8 mouse cellular contexts compared by ENCODE assay signal in genomic region chr11:32588090-32588891, GRCm38 (mm10). TPM values are rescaled to one million over a fixed set of nuclear protein-coding genes. Genes with fewer than 3 reads are reported as not detected.
DNase-seq lines count a peak whose midpoint lies in the region; ATAC-seq and TF ChIP-seq lines count a peak whose summit lies in the region.

No protein-coding gene starts in this region.

- H3K9me3 ChIP-seq in liver, embryonic 11.5 days (ENCODE audit: control insufficient read depth, low read length): no peaks in the 10 kb centered on the region
- no peaks in the 10 kb centered on the region for H3K9me3 ChIP-seq in neural tube, embryonic 12.5 days

- H3K36me3 ChIP-seq in kidney, adult 2 months (ENCODE audit: control insufficient read depth, insufficient read depth, low read length): no peaks in the 10 kb centered on the region
- no peaks in the 10 kb centered on the region for H3K36me3 ChIP-seq in liver, embryonic 11.5 days (ENCODE audit: control insufficient read depth, insufficient read depth, low read length)
- H3K36me3 ChIP-seq in neural tube, embryonic 12.5 days: no peaks in the 10 kb centered on the region

- peak; percentile 83 to 86 for DNase-seq in B cell, adult 2 months
- peak; percentile 58 for DNase-seq in adipocyte (ENCODE audit: low spot score)
- peak; percentile 87 for DNase-seq in embryo, embryonic 10.5 days (ENCODE audit: low spot score)
- DNase-seq in gastrocnemius, postnatal 4 days (ENCODE audit: low spot score in 2 of 2): peak; percentile 60 to 73
- peak; percentile 64 for DNase-seq in kidney, adult 2 months
- DNase-seq in liver, embryonic 11.5 days (ENCODE audit: low spot score): peak; percentile 71
- DNase-seq in testis, postnatal 14 days (ENCODE audit: low spot score): peak; percentile 61

- no peak overlapping the region for H3K9ac ChIP-seq in liver, embryonic 11.5 days (ENCODE audit: low read depth, low read length)
- peak overlapping the region; percentile 42; the same call in 1 of the 2 replicates for H3K9ac ChIP-seq in neural tube, embryonic 12.5 days

- no peak for TF ChIP-seq POLR2A in kidney, adult 2 months (IDR thresholded peaks at IDR 0.05; ENCODE audit: low read depth, low read length)

- no peaks in the 10 kb centered on the region for H3K4me1 ChIP-seq in kidney, adult 2 months (ENCODE audit: control insufficient read depth, insufficient read depth, low read length)
- peaks cover 4% of the 10 kb centered on the region; the same call in 1 of the 2 replicates for H3K4me1 ChIP-seq in liver, embryonic 11.5 days (replicated peaks; ENCODE audit: control insufficient read depth, insufficient read depth, low read length)
- H3K4me1 ChIP-seq in neural tube, embryonic 12.5 days: 0 out of 2 replicates have a peak, but pooled peaks cover 4% of the 10 kb centered on the region

- no peak overlapping the region for H3K4me3 ChIP-seq in kidney, adult 2 months (ENCODE audit: insufficient read depth, low read depth, low read length)
- no peak overlapping the region for H3K4me3 ChIP-seq in liver, embryonic 11.5 days (ENCODE audit: low read depth, low read length)
- no peak overlapping the region for H3K4me3 ChIP-seq in neural tube, embryonic 12.5 days

- peak; percentile 88 for TF ChIP-seq CTCF in kidney, adult 2 months (conservative IDR thresholded peaks at IDR 0.05; ENCODE audit: insufficient read depth, insufficient read length, low read depth, low read length)

- ATAC-seq in liver, embryonic 11.5 days (replicated peaks; ENCODE audit: low FRiP score): peak; percentile 21; the same call in 1 of the 2 replicates
- ATAC-seq in neural tube, embryonic 12.5 days (ENCODE audit: low FRiP score, low read depth): peak; percentile 54

- H3K27ac ChIP-seq in kidney, adult 2 months (ENCODE audit: insufficient read depth, low read depth, low read length): no peak overlapping the region
- no peak overlapping the region for H3K27ac ChIP-seq in liver, embryonic 11.5 days (ENCODE audit: low read depth, low read length)
- no peak overlapping the region for H3K27ac ChIP-seq in neural tube, embryonic 12.5 days

- no peak overlapping the region for H3K4me2 ChIP-seq in liver, embryonic 11.5 days
- no peak overlapping the region for H3K4me2 ChIP-seq in neural tube, embryonic 12.5 days (replicated peaks)

- H3K27me3 ChIP-seq in kidney, adult 2 months (replicated peaks; ENCODE audit: control insufficient read depth, insufficient read depth, low read length): no peaks in the 10 kb centered on the region
- no peaks in the 10 kb centered on the region for H3K27me3 ChIP-seq in liver, embryonic 11.5 days (replicated peaks; ENCODE audit: control insufficient read depth, insufficient read depth, low read length)
- no peaks in the 10 kb centered on the region for H3K27me3 ChIP-seq in neural tube, embryonic 12.5 days (replicated peaks)

- 36% methylated on average over 15 of the region's 15 CpGs for WGBS in kidney, adult 2 months
- 35% methylated on average over 15 of the region's 15 CpGs for WGBS in liver, embryonic 11.5 days
- WGBS in neural tube, embryonic 12.5 days: 35% methylated on average over 15 of the region's 15 CpGs

RNA-seq across cellular contexts. Expression of gene Fbxw11, which starts 54.2 kb away (rescaled TPM):
- total RNA-seq in gastrocnemius, postnatal 4 days (2021): 10 to 100 TPM; 63.4 to 71.3 TPM
- polyA plus RNA-seq in kidney, adult 2 months (2012; rRNA removed): 62.2 and 63.7 TPM in 2 replicates
- polyA plus RNA-seq in liver, embryonic 11.5 days (2014; fragmentation: Nextera tagmentation; extraction: Ambion mirVana): 44.2 and 54.1 TPM in 2 replicates
- polyA plus RNA-seq in neural tube, embryonic 12.5 days (2016; fragmentation: Nextera tagmentation; extraction: Ambion mirVana): 116 and 121 TPM in 2 replicates

RNA-seq across cellular contexts. Expression of gene Stk10, which starts 55.2 kb away (rescaled TPM):
- total RNA-seq in gastrocnemius, postnatal 4 days (2021): 10 to 100 TPM in 1 of 2 experiments, 1 to 10 TPM in 1; 9.8 to 10.3 TPM
- polyA plus RNA-seq in kidney, adult 2 months (2012; rRNA removed): 6.3 and 9.4 TPM in 2 replicates
- 4.8 and 5.8 TPM in 2 replicates for polyA plus RNA-seq in liver, embryonic 11.5 days (2014; fragmentation: Nextera tagmentation; extraction: Ambion mirVana)
- 3.2 and 4.1 TPM in 2 replicates for polyA plus RNA-seq in neural tube, embryonic 12.5 days (2016; fragmentation: Nextera tagmentation; extraction: Ambion mirVana)

RNA-seq across cellular contexts. Expression of gene Efcab9, which starts 56.4 kb away (rescaled TPM):
- total RNA-seq in gastrocnemius, postnatal 4 days (2021): under 1 TPM; 0.60 to 0.76 TPM
- 0.14 TPM in 1 of 2 replicates, not detected in the other for polyA plus RNA-seq in kidney, adult 2 months (2012; rRNA removed)
- polyA plus RNA-seq in liver, embryonic 11.5 days (2014; fragmentation: Nextera tagmentation; extraction: Ambion mirVana): 0.25 and 0.49 TPM in 2 replicates
- 0.51 TPM in 1 of 2 replicates, not detected in the other for polyA plus RNA-seq in neural tube, embryonic 12.5 days (2016; fragmentation: Nextera tagmentation; extraction: Ambion mirVana)
